Mouse (Mus musculus): ENCODE data around the gene Gm17622. TPM values are rescaled to one million over a fixed set of nuclear protein-coding genes. Genes with fewer than 3 reads are reported as not detected.

The Gm17622 gene
- not detected for polyA plus RNA-seq (2017; shearing (Covaris generic))

- no peak for ATAC-seq
These were observed at the start of gene Gm17622 for GRCm38 (mm10) chr13:96490433-96490832. TSS of gene Gm17622 (plus strand) at chr13:96490733.

- ATAC-seq = no peak
These were observed 40.2 kb upstream of the Gm17622 start for GRCm38 (mm10) chr13:96450205-96450856.

DNA sequence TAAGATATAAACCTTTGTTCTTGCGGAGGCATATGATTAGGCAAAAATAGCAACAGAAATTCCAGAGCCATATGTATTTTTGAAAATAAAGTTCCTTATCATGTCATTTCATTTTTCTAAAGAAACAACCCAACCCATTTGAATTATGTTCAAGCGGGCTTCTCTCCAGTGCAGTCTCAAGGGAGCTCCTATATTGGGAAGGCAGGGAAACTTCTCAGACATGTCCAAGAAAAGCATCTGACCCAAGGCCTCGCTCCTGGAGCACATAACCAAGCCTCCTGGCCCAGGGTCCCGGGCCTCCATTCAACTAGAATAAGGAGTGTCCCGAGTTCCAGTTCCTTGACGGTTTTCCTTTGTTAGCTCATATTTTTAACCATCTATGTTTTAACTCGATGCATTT is 39.7 kb upstream of the Gm17622 start:
- ATAC-seq = no peak

GRCm38 (mm10) chr13:96451386-96452140 is 39.0 kb upstream of the Gm17622 start:
- no peak for ATAC-seq

DNA sequence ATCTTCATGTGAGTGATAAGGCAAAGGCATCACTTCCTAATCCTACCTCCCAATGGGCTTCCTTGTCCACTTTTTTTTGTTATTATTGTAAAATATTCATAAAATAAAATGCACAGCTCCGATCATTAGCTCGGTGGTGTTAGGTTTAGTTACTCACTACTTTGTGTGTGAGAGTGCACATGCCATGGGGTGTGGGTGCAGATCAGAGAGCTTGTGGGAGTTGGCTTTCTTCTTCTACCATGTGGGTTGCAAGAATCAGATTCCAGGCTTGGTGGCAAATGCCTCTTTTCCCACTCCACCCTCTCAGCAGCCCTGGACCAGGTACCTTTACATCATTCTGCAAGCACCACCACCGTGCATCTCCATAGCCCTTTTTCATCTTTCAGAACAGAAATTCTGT is 37.9 kb upstream of the Gm17622 start:
- no peak for ATAC-seq

DNA sequence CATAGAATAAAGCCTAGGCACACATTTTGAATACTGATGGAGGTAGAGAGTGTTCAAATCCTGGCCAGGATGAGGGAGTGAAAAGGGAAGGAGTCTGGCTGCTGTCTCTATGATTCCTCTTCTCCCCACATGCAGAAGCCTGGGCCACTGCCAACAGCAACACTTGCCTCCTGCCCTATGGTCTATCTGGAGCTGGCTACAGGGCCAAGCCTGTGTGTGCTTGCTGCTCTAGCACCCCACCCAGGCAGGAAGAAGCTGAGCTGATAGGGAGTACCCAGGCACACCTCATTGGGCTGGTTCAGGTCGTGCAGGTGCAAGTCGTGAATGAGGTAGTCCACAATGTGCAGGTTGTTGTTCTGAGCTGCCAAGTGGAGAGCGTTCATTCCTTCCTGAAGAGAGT is 36.2 kb upstream of the Gm17622 start:
- no peak for ATAC-seq

DNA sequence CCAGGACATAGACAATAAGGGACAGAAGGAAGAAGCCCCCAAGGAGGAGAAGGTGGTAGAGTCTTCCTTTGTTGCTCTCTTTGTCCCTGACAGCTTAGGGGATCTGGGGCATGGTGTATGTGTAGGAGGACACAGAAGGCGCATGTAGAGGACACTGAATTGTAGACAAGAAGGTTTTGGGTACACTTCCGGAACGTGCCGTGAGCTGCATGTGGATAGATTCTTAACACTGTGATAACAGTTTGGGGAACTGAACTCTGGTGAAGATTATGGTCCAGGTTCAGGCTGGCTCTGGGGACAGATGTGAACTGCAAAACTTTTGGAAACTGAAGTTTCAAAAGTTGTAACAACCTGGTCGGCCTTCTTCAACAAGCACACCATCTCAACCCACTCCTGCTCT is 33.0 kb upstream of the Gm17622 start:
- ATAC-seq = no peak

- ATAC-seq = no peak
These were observed 32.5 kb upstream of the Gm17622 start for GRCm38 (mm10) chr13:96458018-96458417.

- no peak for ATAC-seq
These were observed 31.9 kb upstream of the Gm17622 start for GRCm38 (mm10) chr13:96458606-96459005.

DNA sequence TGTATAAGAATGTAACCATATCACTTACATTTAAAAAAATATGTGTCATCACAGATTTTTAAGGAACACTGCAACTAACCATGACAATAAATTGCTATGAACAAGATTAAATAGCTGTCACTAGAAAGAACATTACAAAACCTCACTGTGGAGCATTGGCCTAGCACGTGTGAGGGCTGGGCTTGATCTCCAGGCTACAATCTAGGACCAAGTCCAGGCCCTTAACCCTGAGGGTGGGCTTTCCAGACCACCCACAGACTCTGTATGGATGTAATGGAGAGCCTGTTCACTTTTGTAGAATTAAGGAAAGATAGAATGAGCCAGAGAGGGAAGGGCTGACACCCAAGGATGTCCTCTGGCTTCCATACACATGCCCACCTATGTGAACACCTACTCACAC is 27.9 kb upstream of the Gm17622 start:
- ATAC-seq = no peak

GRCm38 (mm10) chr13:96465315-96465714 is 25.2 kb upstream of the Gm17622 start:
- ATAC-seq = no peak

GRCm38 (mm10) chr13:96468678-96469077 is 21.9 kb upstream of the Gm17622 start:
- no peak for ATAC-seq

GRCm38 (mm10) chr13:96470556-96470955 is 20.0 kb upstream of the Gm17622 start:
- ATAC-seq = no peak

DNA sequence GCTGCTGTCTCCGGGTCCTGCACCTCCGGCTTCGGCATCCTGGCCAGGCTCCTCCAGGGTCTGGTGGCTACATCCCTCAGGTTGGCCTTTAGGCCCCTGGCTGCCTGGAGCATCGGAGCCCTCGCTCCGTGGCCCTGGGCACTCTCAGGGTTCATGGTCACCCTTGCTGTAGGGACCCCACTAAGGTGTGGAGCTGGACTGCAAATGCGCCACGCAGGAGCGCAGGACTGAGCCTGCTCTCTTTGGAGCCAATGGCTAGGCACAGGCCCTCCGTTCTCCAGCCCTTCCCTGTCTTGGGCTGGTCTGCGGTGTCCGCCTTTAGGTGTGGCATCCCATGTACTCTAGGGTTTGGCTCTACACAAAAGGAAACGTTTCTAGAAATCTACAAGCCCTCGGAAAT is 19.6 kb upstream of the Gm17622 start, which contains the start of gene Ankdd1b:
Gene Ankdd1b (minus strand): TSS at position 242 of the 400 bp plus-strand sequence.
- ATAC-seq = no peak

DNA sequence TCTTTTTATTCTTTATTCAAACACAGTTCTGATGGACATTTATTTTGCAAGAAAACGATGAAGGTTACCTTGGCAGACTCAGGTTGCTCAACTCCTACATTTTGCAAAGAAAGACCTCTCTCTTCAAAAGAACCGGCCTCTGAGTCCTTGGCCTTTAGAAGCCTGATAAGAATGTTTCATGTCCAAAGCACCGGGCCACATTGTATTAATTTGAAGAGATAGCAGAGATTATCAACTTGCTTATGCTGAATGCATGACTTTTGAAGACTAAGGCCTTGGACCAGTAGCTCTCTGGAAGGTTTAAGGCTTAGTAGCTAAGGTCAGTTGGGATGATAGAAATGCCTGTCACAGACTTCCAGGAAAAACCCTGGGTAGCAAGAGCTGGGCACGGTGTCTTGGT is 13.3 kb upstream of the Gm17622 start:
- no peak for ATAC-seq

DNA sequence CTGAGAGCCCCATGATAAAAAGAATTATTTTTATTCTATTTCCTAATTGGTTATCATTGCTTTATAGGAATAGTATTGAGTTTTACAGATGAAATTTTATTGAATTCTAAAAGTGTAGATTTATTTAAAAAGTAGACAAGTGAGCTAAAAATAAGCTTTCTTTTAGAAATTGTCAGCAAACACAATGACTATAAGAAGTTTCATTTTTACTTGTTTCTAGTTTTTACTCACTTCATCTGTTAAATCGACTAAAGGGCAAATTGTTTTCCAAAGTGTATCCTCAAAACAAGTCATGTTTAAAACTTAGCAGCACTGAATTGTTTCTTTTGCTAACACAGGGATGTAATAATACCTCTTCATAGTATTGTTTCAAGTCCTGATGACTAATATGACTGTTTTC is 11.5 kb upstream of the Gm17622 start:
- no peak for ATAC-seq

DNA sequence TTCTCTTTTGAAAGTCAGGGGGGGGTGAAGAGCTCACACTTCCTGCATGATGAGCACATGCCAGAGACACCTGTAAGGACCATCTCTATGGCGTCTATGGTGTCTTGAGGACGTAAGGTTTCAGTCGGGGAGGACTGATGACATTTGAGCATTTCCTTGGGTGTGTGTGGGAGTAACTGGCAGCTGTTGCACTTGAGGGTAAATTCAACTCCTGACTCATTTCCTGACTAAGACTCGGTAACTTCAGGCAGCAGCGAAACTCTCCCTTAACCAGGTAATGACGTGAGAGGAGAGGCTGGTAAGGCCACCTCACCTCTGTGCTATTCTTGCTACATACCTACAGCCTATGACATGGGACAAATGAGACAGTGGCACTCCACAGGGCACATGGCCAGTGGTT is 3.3 kb upstream of the Gm17622 start:
- ATAC-seq = peak; percentile 96

DNA sequence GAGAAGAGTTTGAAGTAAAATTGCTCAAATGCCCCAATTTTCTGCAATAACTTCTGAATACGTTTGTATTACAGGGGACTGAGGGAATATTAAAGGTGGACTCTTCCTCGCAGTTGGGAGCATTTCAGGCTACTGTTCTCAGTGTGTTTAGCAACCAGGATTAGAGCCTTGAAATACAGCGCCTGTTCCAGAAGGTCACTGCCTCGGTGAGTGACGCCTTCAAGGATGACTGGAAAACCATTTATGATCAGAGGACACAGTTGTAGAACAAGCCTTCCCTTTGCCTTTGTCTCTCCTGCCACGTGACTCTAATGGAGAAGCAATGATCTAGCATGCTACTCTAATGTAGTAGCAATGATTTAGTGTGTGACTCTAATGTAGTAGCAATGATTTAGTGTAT is 2.6 kb upstream of the Gm17622 start:
- ATAC-seq = no peak

- no peak for ATAC-seq
These were observed 6.1 kb downstream of the Gm17622 start for GRCm38 (mm10) chr13:96496630-96497029.

DNA sequence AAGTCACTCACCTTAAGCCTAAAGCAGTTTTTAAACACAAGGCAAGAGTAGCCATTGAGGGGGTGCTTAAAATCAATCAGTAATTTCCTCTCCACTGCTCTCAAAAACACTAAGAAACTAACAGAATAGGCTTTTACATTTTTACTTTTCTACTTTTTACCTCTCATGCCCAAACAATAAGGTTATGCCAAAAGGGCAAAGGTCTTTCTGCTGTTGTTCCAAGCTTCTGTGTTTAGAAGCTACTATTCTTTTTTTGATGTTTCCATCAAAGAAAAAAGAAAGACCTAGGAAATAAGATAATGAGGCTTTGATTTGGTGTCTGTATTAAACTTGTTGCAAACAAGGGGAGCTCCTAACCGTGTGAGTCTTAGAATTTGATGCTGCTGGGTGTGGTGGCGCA is 9.4 kb downstream of the Gm17622 start:
- no peak for ATAC-seq

GRCm38 (mm10) chr13:96505661-96506060 is 15.1 kb downstream of the Gm17622 start:
- ATAC-seq = no peak

- no peak for ATAC-seq
These were observed 15.8 kb downstream of the Gm17622 start for GRCm38 (mm10) chr13:96506313-96506712.

GRCm38 (mm10) chr13:96507541-96507940 is 17.0 kb downstream of the Gm17622 start:
- ATAC-seq = no peak

- ATAC-seq = peak; percentile 94
These were observed 20.1 kb downstream of the Gm17622 start for GRCm38 (mm10) chr13:96510635-96511034.
